Mouse (Mus musculus): ENCODE results near the gene Mn1.

GRCm38 (mm10) chr5:111425813-111426212 is 8.7 kb downstream of the Mn1 start:
- no peak for TF ChIP-seq EP300 (optimal IDR thresholded peaks at IDR 0.05)
- no peak for TF ChIP-seq CTCF (IDR thresholded peaks at IDR 0.05; ENCODE audit: low read depth)
